Mouse (Mus musculus) thymus, adult 2 months (tissue): ENCODE measurements at regions not wholly inside any gene's neighbourhood (a gene's known extent, or its start where the extent isn't known, plus 50 kb on each side); places are given as distances from the start of the nearest gene placed in this dataset.
"Not testable (repeated sequence)": the region's sequence is repeated elsewhere in the genome, so short reads cannot be mapped to it uniquely, and the experiment has no call there.

Experiments
- CTCF ChIP-seq: fragments of 200-500 bp; IDR thresholded peaks from 2 replicates; pipeline ENCODE4 v1.5.1; 2012; ENCODE audit warnings: mild to moderate bottlenecking, control low read depth, low read length, moderate library complexity, borderline replicate concordance; ENCODE audit not compliant: control insufficient read depth, poor library complexity, insufficient read depth; ENCODE audit errors: extremely low read depth
- POLR2A ChIP-seq: fragments of 200-500 bp; IDR thresholded peaks from 2 replicates; pipeline ENCODE4 v1.6.1; 2012; ENCODE audit warnings: mild to moderate bottlenecking, low read length, control low read depth, moderate library complexity; ENCODE audit not compliant: control insufficient read depth, poor library complexity, insufficient read depth; ENCODE audit errors: extremely low read depth

DNA sequence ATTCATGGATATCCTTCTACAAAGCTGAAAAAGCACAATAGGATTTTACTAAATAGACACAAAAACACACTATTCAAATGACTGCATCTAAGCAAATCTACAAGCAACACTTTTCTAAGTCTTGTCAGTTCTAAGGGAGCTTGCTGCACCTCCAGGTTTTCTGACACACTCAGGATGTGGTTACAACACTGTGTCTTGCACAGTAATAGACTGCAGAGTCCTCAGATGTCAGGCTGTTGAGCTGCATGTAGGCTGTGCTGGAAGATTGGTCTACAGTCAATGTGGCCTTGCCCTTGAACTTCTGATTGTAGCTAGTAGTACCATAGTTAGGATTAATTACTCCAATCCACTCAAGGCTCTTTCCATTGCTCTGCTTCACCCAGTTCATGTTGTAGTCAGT lies 1133.1 kb upstream of the Zfp386 start:
- not testable (repeated sequence) for TF ChIP-seq POLR2A, CTCF
